Mouse (Mus musculus) midbrain, embryonic 16.5 days (tissue): ENCODE results near the gene Smco1. TPM values are rescaled to one million over a fixed set of nuclear protein-coding genes. Genes with fewer than 3 reads are reported as not detected.
A peak's percentile ranks its signal among the peaks of the same experiment; 100 is the strongest.
"Not testable (repeated sequence)": the region's sequence is repeated elsewhere in the genome, so short reads cannot be mapped to it uniquely, and the experiment has no call there.

Experiments
- ATAC-seq: fragments of 200-750 bp; cut with Nextera tagmentation; 2 replicates; pipeline ENCODE4 v1.8.0; 2017; ENCODE audit warnings: moderate TSS enrichment
- H3K27ac ChIP-seq: fragments of 300-500 bp; sonication (generic); 2 replicates; pipeline ENCODE4 v1.5.1; 2014; ENCODE audit warnings: mild to moderate bottlenecking, low read length, mixed read lengths
- H3K27me3 ChIP-seq: fragments of 300-500 bp; sonication (generic); 2 replicates; pipeline ENCODE4 v1.6.1; 2014; ENCODE audit warnings: low read depth, low read length, mixed read lengths; ENCODE audit not compliant: control insufficient read depth, insufficient read depth
- H3K36me3 ChIP-seq: fragments of 300-500 bp; sonication (generic); 2 replicates; pipeline ENCODE4 v1.6.1; 2014; ENCODE audit warnings: mild to moderate bottlenecking, low read length, moderate library complexity, mixed read lengths; ENCODE audit not compliant: control insufficient read depth, insufficient read depth
- H3K4me1 ChIP-seq: fragments of 300-500 bp; sonication (generic); 2 replicates; pipeline ENCODE4 v1.6.1; 2014; ENCODE audit warnings: mild to moderate bottlenecking, low read length, mixed read lengths; ENCODE audit not compliant: control insufficient read depth, insufficient read depth
- H3K4me2 ChIP-seq: fragments of 300-500 bp; sonication (generic); 2 replicates; pipeline ENCODE4 v1.6.1; 2014; ENCODE audit warnings: mild to moderate bottlenecking, low read length, mixed read lengths
- H3K4me3 ChIP-seq: fragments of 300-500 bp; sonication (generic); 2 replicates; pipeline ENCODE4 v1.5.1; 2014; ENCODE audit warnings: low read depth, mild to moderate bottlenecking, low read length, moderate library complexity, mixed read lengths
- H3K9ac ChIP-seq: fragments of 300-500 bp; sonication (generic); 2 replicates; pipeline ENCODE4 v1.6.1; 2014; ENCODE audit warnings: low read depth, low read length, mixed read lengths
- H3K9me3 ChIP-seq: fragments of 300-500 bp; sonication (generic); replicated peaks from 2 replicates; pipeline ENCODE4 v1.6.1; 2014; ENCODE audit warnings: mild to moderate bottlenecking, low read length, mixed read lengths; ENCODE audit not compliant: control insufficient read depth, poor library complexity, severe bottlenecking
- WGBS: fragments of 180-500 bp; shearing (Covaris S2); extraction: QIAGEN DNeasy Blood & Tissue Kit; methylation state at CpG from one replicate; pipeline ENCODE4 v1.1.7; 2014; 5-methylcytosine and 5-hydroxymethylcytosine counted together
- polyA plus RNA-seq: library from polyadenylated mRNA; unstranded; fragments of >200 nt; fragmentation: Nextera tagmentation; extraction: Ambion mirVana; gene quantifications from 2 replicates; pipeline ENCODE4 v1.2.1, GENCODE M21; 2015

The Smco1 gene
- polyA plus RNA-seq = not detected in 2 replicates

DNA sequence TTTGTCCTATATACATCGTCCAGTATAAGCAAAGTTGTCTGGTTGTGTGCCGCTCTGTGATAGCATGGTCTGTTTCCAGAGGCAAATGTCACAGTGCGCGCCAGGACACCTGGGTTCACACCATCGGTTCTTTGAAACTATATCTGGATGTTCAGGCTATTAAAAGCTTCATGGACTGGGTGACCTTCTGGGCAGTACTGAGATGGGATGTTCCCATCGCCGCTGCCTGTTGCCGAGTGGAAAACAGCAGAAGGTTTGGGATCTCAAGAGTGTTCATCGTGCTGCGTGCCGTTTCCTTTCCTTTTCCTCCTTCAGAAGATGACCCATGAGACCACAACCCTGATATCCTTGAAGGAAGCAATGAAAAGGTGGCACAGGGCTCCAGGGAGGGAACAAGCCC is at the start of gene Smco1:
TSS of gene Smco1 (plus strand) at position 178 of the 400 bp plus-strand sequence.
- no peaks in the 10 kb centered on the region for H3K36me3 ChIP-seq
- H3K9me3 ChIP-seq = no peaks in the 10 kb centered on the region
- no peak within 1 kb of the TSS for H3K9ac ChIP-seq
- 87% methylated on average over 11 of the region's 11 CpGs for WGBS
- H3K4me2 ChIP-seq = no peak within 1 kb of the TSS
- no peak within 1 kb of the TSS for H3K27ac ChIP-seq
- ATAC-seq = no peak
- H3K27me3 ChIP-seq = no peaks in the 10 kb centered on the region
- no peak within 1 kb of the TSS for H3K4me3 ChIP-seq
- no peaks in the 10 kb centered on the region for H3K4me1 ChIP-seq

DNA sequence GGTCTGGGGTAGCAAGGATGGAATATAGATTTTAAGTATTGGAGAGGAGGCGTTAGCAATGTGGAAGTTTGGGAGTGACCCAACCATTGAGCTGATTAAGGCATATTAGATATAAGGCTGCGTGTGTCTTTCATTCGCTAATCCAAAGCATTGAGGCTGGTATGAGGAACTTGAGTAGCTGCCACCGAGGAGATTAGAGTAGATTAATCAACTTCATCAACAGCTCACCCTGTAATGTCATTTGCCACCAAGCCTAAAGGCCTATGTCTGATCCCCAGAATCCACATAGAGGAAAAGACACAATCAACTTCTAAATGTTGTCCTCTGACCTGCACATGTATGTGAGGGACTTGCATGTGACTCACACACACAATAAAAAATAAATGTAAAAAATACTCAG is 49.5 kb upstream of the Smco1 start:
- WGBS = 79% methylated on average over 4 of the region's 4 CpGs

GRCm38 (mm10) chr16:32222399-32222798 is 48.9 kb upstream of the Smco1 start:
- no peak for ATAC-seq
- no peaks in the 10 kb centered on the region for H3K4me1 ChIP-seq
- no peak overlapping the region for H3K9ac ChIP-seq
- H3K36me3 ChIP-seq = no peaks in the 10 kb centered on the region
- H3K4me2 ChIP-seq = no peak overlapping the region
- no peaks in the 10 kb centered on the region for H3K9me3 ChIP-seq
- H3K27ac ChIP-seq = no peak overlapping the region
- H3K4me3 ChIP-seq = no peak overlapping the region
- H3K27me3 ChIP-seq = no peaks in the 10 kb centered on the region

More for the DNA sequence above, 49.5 kb upstream of the Smco1 start:
- no peak overlapping the region for H3K4me2 ChIP-seq
- H3K27ac ChIP-seq = no peak overlapping the region
- no peak overlapping the region for H3K4me3 ChIP-seq
- no peaks in the 10 kb centered on the region for H3K9me3 ChIP-seq
- H3K9ac ChIP-seq = no peak overlapping the region
- no peak for ATAC-seq
- H3K27me3 ChIP-seq = no peaks in the 10 kb centered on the region
- H3K4me1 ChIP-seq = no peaks in the 10 kb centered on the region
- no peaks in the 10 kb centered on the region for H3K36me3 ChIP-seq

GRCm38 (mm10) chr16:32232050-32232449 is 39.2 kb upstream of the Smco1 start:
- not testable (repeated sequence) for H3K4me3 ChIP-seq, ATAC-seq, H3K9ac ChIP-seq, H3K4me1 ChIP-seq, H3K27ac ChIP-seq, H3K36me3 ChIP-seq, H3K27me3 ChIP-seq, H3K4me2 ChIP-seq, H3K9me3 ChIP-seq
- 82% methylated on average over 3 of the region's 3 CpGs for WGBS

- Histone ChIP-seq H3K27ac (no peak overlapping the region), H3K4me2 (no peak overlapping the region)
- WGBS = 89% methylated on average over 19 of the region's 19 CpGs
These were observed 33.2 kb upstream of the Smco1 start for GRCm38 (mm10) chr16:32237930-32238680.

GRCm38 (mm10) chr16:32239428-32240312 is 31.6 kb upstream of the Smco1 start:
- Histone ChIP-seq H3K4me1 (peaks cover 4% of the 10 kb centered on the region), H3K9me3 (no peaks in the 10 kb centered on the region), H3K9ac (no peak overlapping the region), H3K4me3 (no peak overlapping the region), H3K27me3 (no peaks in the 10 kb centered on the region), H3K4me2 (no peak overlapping the region), H3K27ac (no peak overlapping the region), H3K36me3 (peaks cover 8% of the 10 kb centered on the region)
- no peak for ATAC-seq
- 95% methylated on average over 2 of the region's 2 CpGs for WGBS

More at GRCm38 (mm10) chr16:32237930-32238680, 33.2 kb upstream of the Smco1 start:
- peaks cover 13% of the 10 kb centered on the region for H3K36me3 ChIP-seq
- no peaks in the 10 kb centered on the region for H3K4me1 ChIP-seq
- H3K4me3 ChIP-seq = no peak overlapping the region
- H3K9ac ChIP-seq = no peak overlapping the region
- ATAC-seq = no peak
- no peaks in the 10 kb centered on the region for H3K9me3 ChIP-seq
- H3K27me3 ChIP-seq = no peaks in the 10 kb centered on the region

GRCm38 (mm10) chr16:32243901-32244300 is 27.4 kb upstream of the Smco1 start:
- ATAC-seq = no peak
- 93% methylated on average over 3 of the region's 3 CpGs for WGBS
- no peak overlapping the region for H3K9ac ChIP-seq

DNA sequence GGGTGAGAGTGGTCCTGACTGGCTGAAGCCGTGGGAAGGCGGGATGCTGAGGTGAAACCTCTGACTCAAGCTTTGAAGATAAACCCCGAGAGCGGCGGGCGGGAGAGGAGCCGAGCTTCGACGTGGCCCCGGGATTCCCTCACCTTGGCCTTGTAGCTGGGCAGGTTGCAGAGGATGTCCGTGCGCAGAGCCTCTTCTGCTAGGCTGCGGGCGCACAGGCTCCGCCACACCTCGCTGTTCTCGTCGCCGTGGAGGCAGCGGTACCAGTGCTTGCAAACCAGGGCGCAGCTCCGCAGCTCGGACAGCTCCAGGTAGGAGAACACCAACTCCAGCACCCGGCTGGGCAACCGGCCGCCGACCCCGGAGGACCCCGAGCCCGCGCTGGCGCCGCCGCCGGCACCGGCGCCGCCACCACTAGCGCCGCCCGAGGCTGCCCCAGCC is 24.9 kb upstream of the Smco1 start:
- ATAC-seq = peak; percentile 66
- no peaks in the 10 kb centered on the region for H3K9me3 ChIP-seq
- H3K9ac ChIP-seq = peak overlapping the region; percentile 96
- WGBS = under 1% methylated on average over 34 of the region's 41 CpGs
- peaks cover 25% of the 10 kb centered on the region for H3K4me1 ChIP-seq
- no peaks in the 10 kb centered on the region for H3K36me3 ChIP-seq
- no peaks in the 10 kb centered on the region for H3K27me3 ChIP-seq
- peak overlapping the region; percentile 95 for H3K4me3 ChIP-seq
- peak overlapping the region; percentile 88 for H3K27ac ChIP-seq
- H3K4me2 ChIP-seq = peak overlapping the region; percentile 77

More at GRCm38 (mm10) chr16:32243901-32244300, 27.4 kb upstream of the Smco1 start:
- Histone ChIP-seq H3K27ac (no peak overlapping the region), H3K4me1 (peaks cover 25% of the 10 kb centered on the region), H3K4me3 (no peak overlapping the region), H3K4me2 (no peak overlapping the region), H3K9me3 (no peaks in the 10 kb centered on the region), H3K27me3 (no peaks in the 10 kb centered on the region), H3K36me3 (no peaks in the 10 kb centered on the region)

- peak within 1 kb of the TSS; percentile 84 for H3K4me2 ChIP-seq
- H3K27ac ChIP-seq = peak within 1 kb of the TSS; percentile 88
- H3K4me1 ChIP-seq = peaks cover 25% of the 10 kb centered on the region
- H3K9ac ChIP-seq = peak within 1 kb of the TSS; percentile 96
- no peaks in the 10 kb centered on the region for H3K36me3 ChIP-seq
- ATAC-seq = peak; percentile 99
- peak within 1 kb of the TSS; percentile 95 for H3K4me3 ChIP-seq
- WGBS = 0% methylated on average over 35 of the region's 48 CpGs
- no peaks in the 10 kb centered on the region for H3K27me3 ChIP-seq
- H3K9me3 ChIP-seq = no peaks in the 10 kb centered on the region
These were observed 24.3 kb upstream of the Smco1 start, which contains the start of the genes Fbxo45 and Wdr53 for GRCm38 (mm10) chr16:32246952-32247370. Gene Fbxo45, minus strand, starts transcription at chr16:32247158. Gene Wdr53, plus strand, starts transcription at chr16:32247227.
